Mouse (Mus musculus) myocyte (in vitro differentiated cells): ENCODE data around the gene Arnt. TPM values are rescaled to one million over a fixed set of nuclear protein-coding genes. Genes with fewer than 3 reads are reported as not detected.

Source experiments
- H3K27me3 ChIP-seq: one replicate; pipeline ENCODE4 v1.6.1; 2011; ENCODE audit not compliant: control insufficient read depth, insufficient read depth, insufficient read length
- H3K36me3 ChIP-seq: one replicate; pipeline ENCODE4 v1.6.1; 2011; ENCODE audit not compliant: control insufficient read depth, insufficient read depth
- H3K4me2 ChIP-seq: one replicate; pipeline ENCODE4 v1.6.1; 2011; ENCODE audit warnings: low read depth, control low read depth
- H3K4me3 ChIP-seq: one replicate; pipeline ENCODE4 v1.5.1; 2011; ENCODE audit warnings: mild to moderate bottlenecking, control low read depth, moderate library complexity
- H3K79me2 ChIP-seq: one replicate; pipeline ENCODE4 v1.6.1; 2011; ENCODE audit not compliant: control insufficient read depth, insufficient read depth
- H3ac ChIP-seq: one replicate; pipeline ENCODE4 v1.6.1; 2011; ENCODE audit not compliant: control insufficient read depth, insufficient read length
- CEBPB ChIP-seq: IDR thresholded peaks from 2 replicates; pipeline ENCODE4 v1.6.1; 2011; ENCODE audit warnings: mild to moderate bottlenecking, moderate library complexity; ENCODE audit not compliant: poor library complexity, insufficient read depth, severe bottlenecking
- E2F4 ChIP-seq: IDR thresholded peaks from one replicate; pipeline ENCODE4 v1.6.1; 2011; ENCODE audit warnings: mild to moderate bottlenecking, control low read depth, moderate library complexity; ENCODE audit not compliant: insufficient read depth
- MAX ChIP-seq: IDR thresholded peaks from one replicate; pipeline ENCODE4 v1.6.1; 2011; ENCODE audit warnings: low read depth, mild to moderate bottlenecking, control low read depth
- MYOD1 ChIP-seq, 3 experiments: IDR thresholded peaks; one replicate each; pipeline ENCODE4 v1.6.1; 2011; ENCODE audit warnings: control low read depth in 2 of 3, low read depth in 2 of 3, mild to moderate bottlenecking in 2 of 3, moderate library complexity in 1 of 3; ENCODE audit not compliant: insufficient read length in 2 of 3, control insufficient read depth in 1 of 3
- MYOG ChIP-seq, 3 experiments: IDR thresholded peaks; one replicate each; pipeline ENCODE4 v1.6.1; 2011; ENCODE audit warnings: control low read depth in 2 of 3, low read depth in 2 of 3, mild to moderate bottlenecking in 2 of 3; ENCODE audit not compliant: insufficient read length in 2 of 3, control insufficient read depth in 1 of 3, insufficient read depth in 1 of 3
- POLR2A ChIP-seq: IDR thresholded peaks from one replicate; pipeline ENCODE4 v1.6.1; 2011; ENCODE audit warnings: low read depth, mild to moderate bottlenecking, control low read depth, moderate library complexity; ENCODE audit not compliant: insufficient read length
- POLR2AphosphoS2 ChIP-seq: IDR thresholded peaks from one replicate; pipeline ENCODE4 v1.6.1; 2011; ENCODE audit warnings: low read depth, control low read depth; ENCODE audit not compliant: insufficient read length
- REST ChIP-seq: IDR thresholded peaks from one replicate; pipeline ENCODE4 v1.6.1; 2011; ENCODE audit warnings: mild to moderate bottlenecking, control low read depth, moderate library complexity; ENCODE audit not compliant: insufficient read depth, insufficient read length
- SRF ChIP-seq: IDR thresholded peaks from one replicate; pipeline ENCODE4 v1.6.1; 2011; ENCODE audit warnings: low read depth; ENCODE audit not compliant: control insufficient read depth, insufficient read length
- TCF12 ChIP-seq: IDR thresholded peaks from one replicate; pipeline ENCODE4 v1.6.1; 2011; ENCODE audit warnings: mild to moderate bottlenecking, control low read depth; ENCODE audit not compliant: poor library complexity, insufficient read depth, severe bottlenecking
- TCF3 ChIP-seq: IDR thresholded peaks from one replicate; pipeline ENCODE4 v1.6.1; 2011; ENCODE audit warnings: low read depth, control low read depth; ENCODE audit not compliant: insufficient read length
- USF1 ChIP-seq: IDR thresholded peaks from one replicate; pipeline ENCODE4 v1.6.1; 2011; ENCODE audit warnings: low read depth, mild to moderate bottlenecking, control low read depth, moderate library complexity
- polyA plus RNA-seq: library from polyadenylated mRNA; unstranded; fragments of >200 nt; fragmentation: generic; extraction: Trizol; gene quantifications from one replicate; pipeline ENCODE4 v1.2.1, GENCODE M21; 2012; ENCODE audit warnings: missing spikeins

Arnt gene
- polyA plus RNA-seq = 20.9 TPM

- peak in 2 of 3 experiments; percentile 48 to 64 for TF ChIP-seq MYOG (IDR thresholded peaks at IDR 0.05; ENCODE audit: control insufficient read depth in 1 of 3, insufficient read depth in 1 of 3, insufficient read length in 2 of 3, low read depth in 2 of 3)
- peak in 2 of 3 experiments; percentile 33 to 35 for TF ChIP-seq MYOD1 (IDR thresholded peaks at IDR 0.05; ENCODE audit: control insufficient read depth in 1 of 3, insufficient read length in 2 of 3, low read depth in 2 of 3)
- no peak for TF ChIP-seq CEBPB
- peak; percentile 93 for TF ChIP-seq POLR2AphosphoS2
- no peak for TF ChIP-seq USF1
- no peak for TF ChIP-seq TCF12
- no peak for TF ChIP-seq MAX
- TF ChIP-seq TCF3 = no peak
- TF ChIP-seq POLR2A = peak; percentile 88
- TF ChIP-seq SRF = peak; percentile 18
- no peak for TF ChIP-seq E2F4
- no peak for TF ChIP-seq REST
- H3ac ChIP-seq = peak within 1 kb of the TSS; percentile 8
- no peaks in the 10 kb centered on the region for H3K27me3 ChIP-seq
- peak within 1 kb of the TSS; percentile 87 for H3K4me2 ChIP-seq
- peaks cover 13% of the 10 kb centered on the region for H3K36me3 ChIP-seq
- peaks cover 51% of the 10 kb centered on the region for H3K79me2 ChIP-seq
- H3K4me3 ChIP-seq = peak within 1 kb of the TSS; percentile 83
Measured at GRCm38 (mm10) chr3:95434136-95434982, at the start of gene Arnt. Gene Arnt, plus strand, starts transcription at chr3:95434388.

- Histone ChIP-seq H3K4me2 (no peak overlapping the region), H3K27me3 (no peaks in the 10 kb centered on the region), H3ac (no peak overlapping the region), H3K36me3 (no peaks in the 10 kb centered on the region), H3K4me3 (no peak overlapping the region), H3K79me2 (no peaks in the 10 kb centered on the region)
- TF ChIP-seq POLR2AphosphoS2 = no peak
- TF ChIP-seq CEBPB = no peak
- TF ChIP-seq REST = no peak
- TF ChIP-seq MYOD1 (IDR thresholded peaks at IDR 0.05; ENCODE audit: control insufficient read depth in 1 of 3, insufficient read length in 2 of 3, low read depth in 2 of 3) = no peak
- no peak for TF ChIP-seq E2F4
- no peak for TF ChIP-seq SRF
- TF ChIP-seq USF1 = no peak
- TF ChIP-seq POLR2A = no peak
- TF ChIP-seq MYOG (IDR thresholded peaks at IDR 0.05; ENCODE audit: control insufficient read depth in 1 of 3, insufficient read depth in 1 of 3, insufficient read length in 2 of 3, low read depth in 2 of 3) = no peak
- no peak for TF ChIP-seq MAX
- TF ChIP-seq TCF3 = no peak
- TF ChIP-seq TCF12 = no peak
Measured at GRCm38 (mm10) chr3:95385401-95386075, 48.6 kb upstream of the Arnt start.

- no peak overlapping the region for H3K4me2 ChIP-seq
- TF ChIP-seq E2F4 = no peak
- TF ChIP-seq TCF12 = no peak
- TF ChIP-seq MYOG (IDR thresholded peaks at IDR 0.05; ENCODE audit: control insufficient read depth in 1 of 3, insufficient read depth in 1 of 3, insufficient read length in 2 of 3, low read depth in 2 of 3) = no peak
- TF ChIP-seq POLR2A = no peak
- TF ChIP-seq SRF = no peak
- TF ChIP-seq POLR2AphosphoS2 = no peak
- TF ChIP-seq USF1 = no peak
- no peak for TF ChIP-seq MAX
- TF ChIP-seq MYOD1 (IDR thresholded peaks at IDR 0.05; ENCODE audit: control insufficient read depth in 1 of 3, insufficient read length in 2 of 3, low read depth in 2 of 3) = no peak
- no peak for TF ChIP-seq REST
- no peak for TF ChIP-seq CEBPB
- no peak for TF ChIP-seq TCF3
- no peak overlapping the region for H3ac ChIP-seq
- H3K27me3 ChIP-seq = no peaks in the 10 kb centered on the region
- H3K4me3 ChIP-seq = no peak overlapping the region
- H3K79me2 ChIP-seq = no peaks in the 10 kb centered on the region
- H3K36me3 ChIP-seq = no peaks in the 10 kb centered on the region
Measured at GRCm38 (mm10) chr3:95394385-95394784, 39.8 kb upstream of the Arnt start.

GRCm38 (mm10) chr3:95402741-95403140 is 31.4 kb upstream of the Arnt start, which contains the start of gene 4930558C23Rik:
Gene 4930558C23Rik, minus strand, starts transcription at chr3:95402841.
- H3K4me2 ChIP-seq = no peak within 1 kb of the TSS
- H3K27me3 ChIP-seq = no peaks in the 10 kb centered on the region
- no peaks in the 10 kb centered on the region for H3K79me2 ChIP-seq
- H3ac ChIP-seq = no peak within 1 kb of the TSS
- no peaks in the 10 kb centered on the region for H3K36me3 ChIP-seq
- TF ChIP-seq MAX (no peak), SRF (no peak), MYOG (IDR thresholded peaks at IDR 0.05; ENCODE audit: control insufficient read depth in 1 of 3, insufficient read depth in 1 of 3, insufficient read length in 2 of 3, low read depth in 2 of 3) (no peak), TCF12 (no peak), MYOD1 (IDR thresholded peaks at IDR 0.05; ENCODE audit: control insufficient read depth in 1 of 3, insufficient read length in 2 of 3, low read depth in 2 of 3) (no peak), TCF3 (no peak)
- H3K4me3 ChIP-seq = no peak within 1 kb of the TSS
